Mouse (Mus musculus): Measurements from ENCODE around the gene Mog.

- no peak for TF ChIP-seq CTCF (IDR thresholded peaks at IDR 0.05; ENCODE audit: borderline replicate concordance, insufficient read depth, low read length)
- TF ChIP-seq POLR2A (IDR thresholded peaks at IDR 0.05; ENCODE audit: low read depth, low read length) = no peak
These were observed 44.7 kb upstream of the Mog start for GRCm38 (mm10) chr17:37067861-37068260.

Measured in embryonic fibroblast, embryonic 13.5 days (primary cell).